Mouse (Mus musculus): ENCODE results near the gene Slc17a6. TPM values are rescaled to one million over a fixed set of nuclear protein-coding genes. Genes with fewer than 3 reads are reported as not detected.

Slc17a6 gene
- polyA plus RNA-seq, 1 experiment = not detected

GRCm38 (mm10) chr7:51619977-51620376 lies 1.8 kb upstream of the Slc17a6 start:
- Histone ChIP-seq H3K4me1 (ENCODE audit: control insufficient read depth, insufficient read depth, low read length) (no peaks in the 10 kb centered on the region), H3K36me3 (ENCODE audit: control insufficient read depth, insufficient read depth, low read length, poor library complexity, severe bottlenecking) (no peaks in the 10 kb centered on the region), H3K27me3 (ENCODE audit: control insufficient read depth, insufficient read depth, low read length, poor library complexity, severe bottlenecking) (peaks cover 3% of the 10 kb centered on the region), H3K9ac (ENCODE audit: low read depth, poor library complexity, severe bottlenecking) (no peak overlapping the region), H3K27ac (ENCODE audit: insufficient read depth, low read length) (no peak overlapping the region), H3K9me3 (replicated peaks; ENCODE audit: control insufficient read depth, insufficient read depth, low read length, poor library complexity, severe bottlenecking) (no peaks in the 10 kb centered on the region), H3K4me3 (ENCODE audit: low read depth, low read length) (no peak overlapping the region)
- TF ChIP-seq CTCF (IDR thresholded peaks at IDR 0.05; ENCODE audit: low read depth, low read length) (no peak), POLR2A (IDR thresholded peaks at IDR 0.05; ENCODE audit: insufficient read depth, low read length) (no peak), EP300 (IDR thresholded peaks at IDR 0.05; ENCODE audit: insufficient read depth, low read depth, low read length) (no peak)

- Histone ChIP-seq H3K9me3 (replicated peaks; ENCODE audit: control insufficient read depth, insufficient read depth, low read length, poor library complexity, severe bottlenecking) (no peaks in the 10 kb centered on the region), H3K9ac (ENCODE audit: low read depth, poor library complexity, severe bottlenecking) (no peak overlapping the region), H3K36me3 (ENCODE audit: control insufficient read depth, insufficient read depth, low read length, poor library complexity, severe bottlenecking) (no peaks in the 10 kb centered on the region), H3K4me3 (ENCODE audit: low read depth, low read length) (no peak overlapping the region), H3K4me1 (ENCODE audit: control insufficient read depth, insufficient read depth, low read length) (no peaks in the 10 kb centered on the region), H3K27me3 (ENCODE audit: control insufficient read depth, insufficient read depth, low read length, poor library complexity, severe bottlenecking) (peaks cover 8% of the 10 kb centered on the region), H3K27ac (ENCODE audit: insufficient read depth, low read length) (no peak overlapping the region)
- TF ChIP-seq CTCF (IDR thresholded peaks at IDR 0.05; ENCODE audit: low read depth, low read length) (no peak), EP300 (IDR thresholded peaks at IDR 0.05; ENCODE audit: insufficient read depth, low read depth, low read length) (no peak), POLR2A (IDR thresholded peaks at IDR 0.05; ENCODE audit: insufficient read depth, low read length) (no peak)
Measured at GRCm38 (mm10) chr7:51622196-51622595, 390 bp downstream of the Slc17a6 start.

DNA sequence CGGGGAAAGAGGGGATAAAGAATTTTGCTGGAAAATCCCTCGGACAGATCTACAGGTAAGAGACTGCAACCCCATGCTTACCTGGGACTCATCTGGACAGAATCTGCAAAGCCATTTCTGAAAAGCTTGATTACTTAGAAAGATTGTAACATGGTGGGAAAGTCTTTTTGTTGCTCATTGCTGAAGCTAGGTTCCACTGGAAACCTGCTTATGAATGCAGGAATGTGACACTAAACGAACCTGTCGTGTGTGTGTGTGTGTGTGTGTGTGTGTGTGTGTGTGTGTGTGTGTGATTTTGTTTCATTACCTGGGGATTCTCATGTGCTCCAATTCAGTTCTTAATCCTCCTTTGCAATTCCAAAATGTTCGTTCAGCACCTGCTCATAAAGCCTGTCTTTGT lies 860 bp downstream of the Slc17a6 start:
- H3K27me3 ChIP-seq (ENCODE audit: control insufficient read depth, insufficient read depth, low read length, poor library complexity, severe bottlenecking) = peaks cover 8% of the 10 kb centered on the region
- no peak for TF ChIP-seq POLR2A (IDR thresholded peaks at IDR 0.05; ENCODE audit: insufficient read depth, low read length)
- no peak overlapping the region for H3K9ac ChIP-seq (ENCODE audit: low read depth, poor library complexity, severe bottlenecking)
- H3K4me1 ChIP-seq (ENCODE audit: control insufficient read depth, insufficient read depth, low read length) = no peaks in the 10 kb centered on the region
- H3K27ac ChIP-seq (ENCODE audit: insufficient read depth, low read length) = no peak overlapping the region
- H3K36me3 ChIP-seq (ENCODE audit: control insufficient read depth, insufficient read depth, low read length, poor library complexity, severe bottlenecking) = no peaks in the 10 kb centered on the region
- no peak overlapping the region for H3K4me3 ChIP-seq (ENCODE audit: low read depth, low read length)
- H3K9me3 ChIP-seq (replicated peaks; ENCODE audit: control insufficient read depth, insufficient read depth, low read length, poor library complexity, severe bottlenecking) = no peaks in the 10 kb centered on the region

DNA sequence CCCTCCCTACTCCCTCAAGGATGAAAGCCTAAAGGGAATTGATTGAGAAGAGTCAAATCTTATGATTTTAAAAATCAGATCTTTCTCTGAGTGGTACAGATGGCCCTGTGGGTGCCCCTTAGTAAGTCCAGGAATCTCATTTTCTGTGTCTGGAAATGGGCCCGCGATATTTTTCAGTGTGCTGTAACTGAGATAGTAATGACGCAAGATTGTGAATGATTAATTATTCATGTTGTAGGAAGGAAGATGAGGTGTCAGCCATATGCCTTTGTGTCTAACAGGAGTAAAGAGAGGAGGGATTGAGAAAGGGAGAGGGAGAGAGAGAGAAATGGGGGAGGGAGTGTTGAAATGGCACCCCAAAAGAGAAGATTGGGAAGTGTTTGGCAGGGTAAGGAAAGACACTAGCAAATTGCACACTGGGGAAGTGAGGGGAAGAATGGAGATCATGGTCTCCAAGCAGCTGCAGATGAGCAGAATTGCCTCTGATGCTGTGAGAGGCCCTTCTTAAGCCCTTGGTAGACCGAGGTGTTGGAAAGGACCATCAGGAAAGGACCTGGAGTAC lies 2.6 kb downstream of the Slc17a6 start:
- H3K27me3 ChIP-seq (ENCODE audit: control insufficient read depth, insufficient read depth, low read length, poor library complexity, severe bottlenecking) = peaks cover 8% of the 10 kb centered on the region
- H3K36me3 ChIP-seq (ENCODE audit: control insufficient read depth, insufficient read depth, low read length, poor library complexity, severe bottlenecking) = no peaks in the 10 kb centered on the region
- peaks cover 3% of the 10 kb centered on the region for H3K4me1 ChIP-seq (ENCODE audit: control insufficient read depth, insufficient read depth, low read length)
- H3K9me3 ChIP-seq (replicated peaks; ENCODE audit: control insufficient read depth, insufficient read depth, low read length, poor library complexity, severe bottlenecking) = no peaks in the 10 kb centered on the region
- no peak overlapping the region for H3K27ac ChIP-seq (ENCODE audit: insufficient read depth, low read length)
- no peak overlapping the region for H3K9ac ChIP-seq (ENCODE audit: low read depth, poor library complexity, severe bottlenecking)
- H3K4me3 ChIP-seq (ENCODE audit: low read depth, low read length) = no peak overlapping the region
- TF ChIP-seq POLR2A (IDR thresholded peaks at IDR 0.05; ENCODE audit: insufficient read depth, low read length) (no peak), EP300 (IDR thresholded peaks at IDR 0.05; ENCODE audit: insufficient read depth, low read depth, low read length) (no peak), CTCF (IDR thresholded peaks at IDR 0.05; ENCODE audit: low read depth, low read length) (no peak)

DNA sequence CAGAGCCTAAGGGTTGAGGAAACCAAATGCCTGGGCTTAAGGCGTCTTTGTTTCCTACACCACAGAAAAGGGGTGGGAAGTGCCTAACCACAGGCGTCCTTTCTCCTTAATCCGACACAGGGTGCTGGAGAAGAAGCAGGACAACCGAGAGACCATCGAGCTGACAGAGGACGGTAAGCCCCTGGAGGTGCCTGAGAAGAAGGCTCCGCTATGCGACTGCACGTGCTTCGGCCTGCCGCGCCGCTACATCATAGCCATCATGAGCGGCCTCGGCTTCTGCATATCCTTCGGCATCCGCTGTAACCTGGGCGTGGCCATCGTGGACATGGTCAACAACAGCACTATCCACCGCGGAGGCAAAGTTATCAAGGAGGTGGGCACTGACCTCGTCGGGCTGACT lies 3.4 kb downstream of the Slc17a6 start:
- Histone ChIP-seq H3K27ac (ENCODE audit: insufficient read depth, low read length) (no peak overlapping the region), H3K4me3 (ENCODE audit: low read depth, low read length) (no peak overlapping the region), H3K9me3 (replicated peaks; ENCODE audit: control insufficient read depth, insufficient read depth, low read length, poor library complexity, severe bottlenecking) (no peaks in the 10 kb centered on the region), H3K4me1 (ENCODE audit: control insufficient read depth, insufficient read depth, low read length) (peaks cover 3% of the 10 kb centered on the region), H3K27me3 (ENCODE audit: control insufficient read depth, insufficient read depth, low read length, poor library complexity, severe bottlenecking) (peaks cover 8% of the 10 kb centered on the region), H3K9ac (ENCODE audit: low read depth, poor library complexity, severe bottlenecking) (no peak overlapping the region), H3K36me3 (ENCODE audit: control insufficient read depth, insufficient read depth, low read length, poor library complexity, severe bottlenecking) (no peaks in the 10 kb centered on the region)
- TF ChIP-seq POLR2A (IDR thresholded peaks at IDR 0.05; ENCODE audit: insufficient read depth, low read length) = no peak

DNA sequence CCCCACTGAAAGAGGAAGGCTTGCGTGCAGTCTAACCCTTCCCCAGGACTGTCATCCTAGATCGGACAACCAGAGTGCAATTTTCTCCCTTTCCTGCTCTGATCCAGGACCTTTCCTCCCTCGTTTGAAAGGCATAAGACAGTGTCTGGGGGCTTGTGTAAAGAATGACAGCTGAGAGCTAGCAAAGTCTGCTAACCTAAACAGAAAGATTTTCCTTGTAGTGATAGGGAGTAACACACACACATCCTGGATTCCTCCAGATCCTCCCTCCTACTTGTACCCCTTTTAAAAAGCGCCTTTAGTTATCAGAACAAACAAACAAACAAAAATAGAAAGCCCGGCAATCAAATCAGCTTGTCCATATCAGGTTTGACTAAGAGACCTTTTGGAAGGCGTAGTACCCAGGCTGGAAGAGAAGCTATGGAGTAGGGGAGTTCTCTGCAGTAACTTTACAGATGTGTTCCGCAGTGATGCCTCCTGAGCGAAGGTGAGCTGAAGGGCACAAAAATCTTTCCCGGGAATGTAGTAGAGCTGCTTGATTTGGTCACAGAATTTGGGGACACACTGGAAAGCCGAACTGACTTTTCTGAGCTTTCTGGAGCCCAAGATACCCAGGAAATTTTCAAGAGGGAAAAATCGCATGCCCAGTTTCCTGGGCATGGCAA lies 3.9 kb downstream of the Slc17a6 start:
- peaks cover 3% of the 10 kb centered on the region for H3K4me1 ChIP-seq (ENCODE audit: control insufficient read depth, insufficient read depth, low read length)
- no peak overlapping the region for H3K27ac ChIP-seq (ENCODE audit: insufficient read depth, low read length)
- no peaks in the 10 kb centered on the region for H3K9me3 ChIP-seq (replicated peaks; ENCODE audit: control insufficient read depth, insufficient read depth, low read length, poor library complexity, severe bottlenecking)
- no peak overlapping the region for H3K9ac ChIP-seq (ENCODE audit: low read depth, poor library complexity, severe bottlenecking)
- no peak for TF ChIP-seq EP300 (IDR thresholded peaks at IDR 0.05; ENCODE audit: insufficient read depth, low read depth, low read length)
- no peak for TF ChIP-seq CTCF (IDR thresholded peaks at IDR 0.05; ENCODE audit: low read depth, low read length)
- H3K27me3 ChIP-seq (ENCODE audit: control insufficient read depth, insufficient read depth, low read length, poor library complexity, severe bottlenecking) = peaks cover 8% of the 10 kb centered on the region
- no peaks in the 10 kb centered on the region for H3K36me3 ChIP-seq (ENCODE audit: control insufficient read depth, insufficient read depth, low read length, poor library complexity, severe bottlenecking)
- H3K4me3 ChIP-seq (ENCODE audit: low read depth, low read length) = no peak overlapping the region
